In genomic region chr11:30177145-30177840, GRCm38 (mm10) we compare ENCODE assay signal across 17 mouse cellular contexts.
A peak's percentile ranks its signal among the peaks of the same experiment; 100 is the strongest.
DNase-seq lines count a peak whose midpoint lies in the region; ATAC-seq lines count a peak whose summit lies in the region.
"Had no signal": no experiment of that assay in that cellular context is flagged by ENCODE, and none has a peak within 500 bp of the region (broad histone marks: within the 10 kb centered on the region; RNA-seq: fewer than 3 reads in every experiment).

No protein-coding gene starts in this region.

- WGBS in embryonic facial prominence, embryonic 10.5 days, result 32% methylated on average over 5 of the region's 5 CpGs
- WGBS in heart, embryonic 11.5 days (ENCODE audit: insufficient replicate concordance), result 53% methylated on average over 5 of the region's 5 CpGs

- peaks cover 18% of the 10 kb centered on the region for H3K4me1 ChIP-seq in embryonic facial prominence, embryonic 10.5 days
- H3K4me1 ChIP-seq in heart, embryonic 11.5 days (ENCODE audit: control insufficient read depth, insufficient read depth, low read length), result no peaks in the 10 kb centered on the region

- H3K4me2 ChIP-seq in heart, embryonic 11.5 days, result no peak overlapping the region
- H3K4me2 ChIP-seq: forebrain, embryonic 13.5 days had no signal

- H3K4me3 ChIP-seq in embryonic facial prominence, embryonic 10.5 days, result no peak overlapping the region
- no peak overlapping the region for H3K4me3 ChIP-seq in heart, embryonic 11.5 days (ENCODE audit: low read depth, low read length)
- H3K4me3 ChIP-seq: forebrain, embryonic 13.5 days; heart, embryonic 10.5 days; hindbrain, embryonic 10.5 days; megakaryocyte, embryonic 14.5 days; myocyte had no signal

- H3K9ac ChIP-seq in heart, embryonic 11.5 days (ENCODE audit: low read depth, low read length), result no peak overlapping the region
- H3K9ac ChIP-seq: forebrain, embryonic 13.5 days had no signal

- peak; percentile 15 for DNase-seq in adrenal gland, postnatal 14 days
- no peak for DNase-seq in adrenal gland, adult 18-20 months (ENCODE audit: low spot score in 2 of 2)
- DNase-seq in ES-CJ7 (ENCODE audit: low read depth, low spot score), result peak; percentile 91
- DNase-seq in kidney, adult 18-20 months, result peak; percentile 43
- DNase-seq in kidney, postnatal 25 days, result peak; percentile 53 to 75
- DNase-seq in embryonic facial prominence, embryonic 10.5 days (ENCODE audit: low spot score), result no peak
- DNase-seq in urinary bladder, postnatal 25 days (ENCODE audit: low spot score), result no peak
- DNase-seq: cerebellum, adult 18-20 months; liver; lung, adult 2 months had no signal

- no peak overlapping the region for H3K27ac ChIP-seq in embryonic facial prominence, embryonic 10.5 days (replicated peaks)
- no peak overlapping the region for H3K27ac ChIP-seq in heart, embryonic 11.5 days (ENCODE audit: low read depth, low read length)
- H3K27ac ChIP-seq: forebrain, embryonic 13.5 days; heart, embryonic 10.5 days; hindbrain, embryonic 10.5 days had no signal

- H3K9me3 ChIP-seq in embryonic facial prominence, embryonic 10.5 days, result no peaks in the 10 kb centered on the region
- no peaks in the 10 kb centered on the region for H3K9me3 ChIP-seq in heart, embryonic 11.5 days (replicated peaks; ENCODE audit: control insufficient read depth, low read length)
- H3K9me3 ChIP-seq: forebrain, embryonic 13.5 days; G1E; heart, embryonic 10.5 days; hindbrain, embryonic 10.5 days; megakaryocyte, embryonic 14.5 days had no signal

- ATAC-seq in heart, embryonic 11.5 days (replicated peaks; ENCODE audit: insufficient number of reproducible peaks, low FRiP score, low TSS enrichment), result no peak
- ATAC-seq: forebrain, embryonic 13.5 days had no signal

- H3K36me3 ChIP-seq in embryonic facial prominence, embryonic 10.5 days (replicated peaks), result no peaks in the 10 kb centered on the region; the same call in 1 of the 2 replicates
- no peaks in the 10 kb centered on the region for H3K36me3 ChIP-seq in heart, embryonic 11.5 days (ENCODE audit: control insufficient read depth, insufficient read depth, low read length)
- H3K36me3 ChIP-seq: hindbrain, embryonic 10.5 days had no signal

- H3K27me3 ChIP-seq in embryonic facial prominence, embryonic 10.5 days (replicated peaks; ENCODE audit: low read depth, poor library complexity, severe bottlenecking), result no peaks in the 10 kb centered on the region
- no peaks in the 10 kb centered on the region for H3K27me3 ChIP-seq in heart, embryonic 11.5 days (ENCODE audit: control insufficient read depth, insufficient read depth, low read length)
- H3K27me3 ChIP-seq: megakaryocyte, embryonic 14.5 days had no signal

Comparison
In these comparisons a context has a peak if more than half of its experiments do, and no peak if none do; other contexts are left out.
1. DNase-seq: peak in adrenal gland, postnatal 14 days (single experiment), ES-CJ7 (single experiment), kidney, adult 18-20 months (single experiment) and kidney, postnatal 25 days (2 of 2); none in adrenal gland, adult 18-20 months (0 of 2), embryonic facial prominence, embryonic 10.5 days (single experiment) and urinary bladder, postnatal 25 days (single experiment).